Mouse (Mus musculus): ENCODE measurements around the gene Olfr671. TPM values are rescaled to one million over a fixed set of nuclear protein-coding genes. Genes with fewer than 3 reads are reported as not detected.
"Not testable (repeated sequence)": the region's sequence is repeated elsewhere in the genome, so short reads cannot be mapped to it uniquely, and the experiment has no call there.

Olfr671 gene
- not detected in 2 replicates for polyA plus RNA-seq (2015; fragmentation: Nextera tagmentation; extraction: Ambion mirVana)

GRCm38 (mm10) chr7:104979026-104979425 is at the start of gene Olfr671:
Gene Olfr671 (minus strand): TSS chr7:104979126.
- no peaks in the 10 kb centered on the region for H3K4me1 ChIP-seq (ENCODE audit: control insufficient read depth, insufficient read depth, low read length)
- H3K4me2 ChIP-seq (ENCODE audit: low read length), result no peak within 1 kb of the TSS
- H3K27ac ChIP-seq (ENCODE audit: low read length), result no peak within 1 kb of the TSS
- WGBS, result 73% methylated on average over 1 of the region's 1 CpGs
- H3K4me3 ChIP-seq (ENCODE audit: low read depth, low read length), result no peak within 1 kb of the TSS
- H3K9ac ChIP-seq (ENCODE audit: low read depth, low read length), result no peak within 1 kb of the TSS
- H3K36me3 ChIP-seq (ENCODE audit: control insufficient read depth, insufficient read depth, low read length), result no peaks in the 10 kb centered on the region
- no peak for ATAC-seq
- peaks cover 2% of the 10 kb centered on the region; the same call in 1 of the 2 replicates for H3K9me3 ChIP-seq (replicated peaks; ENCODE audit: control insufficient read depth, low read length, poor library complexity, severe bottlenecking)
- H3K27me3 ChIP-seq (ENCODE audit: control insufficient read depth, insufficient read depth, low read depth, low read length), result no peaks in the 10 kb centered on the region

DNA sequence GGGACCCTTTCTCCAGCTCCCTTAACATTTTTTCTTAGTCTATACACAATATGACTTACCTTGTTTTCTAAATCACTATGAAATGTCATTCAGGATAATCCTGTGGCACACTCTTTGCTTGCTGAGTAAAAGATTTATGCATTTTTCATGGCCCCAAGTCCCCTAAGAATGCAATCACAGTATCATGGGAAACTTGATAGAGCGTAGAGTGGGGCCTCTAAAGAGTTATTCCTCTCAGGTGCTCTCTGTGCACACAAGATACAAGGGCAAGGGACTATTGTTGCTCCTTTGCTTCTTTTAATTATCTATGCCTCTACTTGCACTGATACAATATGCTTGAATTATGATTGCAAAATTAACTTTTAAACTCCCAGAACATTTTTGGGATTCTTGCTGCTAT is 49.4 kb upstream of the Olfr671 start, which contains the start of gene Olfr675:
Gene Olfr675 (minus strand): TSS at position 101 of the 400 bp plus-strand sequence.
- Histone ChIP-seq H3K27me3 (ENCODE audit: control insufficient read depth, insufficient read depth, low read depth, low read length) (no peaks in the 10 kb centered on the region), H3K9me3 (replicated peaks; ENCODE audit: control insufficient read depth, low read length, poor library complexity, severe bottlenecking) (no peaks in the 10 kb centered on the region), H3K4me1 (ENCODE audit: control insufficient read depth, insufficient read depth, low read length) (no peaks in the 10 kb centered on the region), H3K9ac (ENCODE audit: low read depth, low read length) (no peak within 1 kb of the TSS), H3K4me3 (ENCODE audit: low read depth, low read length) (no peak within 1 kb of the TSS), H3K27ac (ENCODE audit: low read length) (no peak within 1 kb of the TSS), H3K36me3 (ENCODE audit: control insufficient read depth, insufficient read depth, low read length) (no peaks in the 10 kb centered on the region), H3K4me2 (ENCODE audit: low read length) (no peak within 1 kb of the TSS)
- 87% methylated on average over 1 of the region's 1 CpGs for WGBS
- ATAC-seq, result no peak

GRCm38 (mm10) chr7:105022530-105022929 is 43.6 kb upstream of the Olfr671 start:
- Histone ChIP-seq H3K27me3 (ENCODE audit: control insufficient read depth, insufficient read depth, low read depth, low read length) (no peaks in the 10 kb centered on the region), H3K4me2 (ENCODE audit: low read length) (no peak overlapping the region), H3K4me3 (ENCODE audit: low read depth, low read length) (no peak overlapping the region), H3K4me1 (ENCODE audit: control insufficient read depth, insufficient read depth, low read length) (no peaks in the 10 kb centered on the region), H3K9ac (ENCODE audit: low read depth, low read length) (no peak overlapping the region), H3K9me3 (replicated peaks; ENCODE audit: control insufficient read depth, low read length, poor library complexity, severe bottlenecking) (no peaks in the 10 kb centered on the region), H3K27ac (ENCODE audit: low read length) (no peak overlapping the region), H3K36me3 (ENCODE audit: control insufficient read depth, insufficient read depth, low read length) (no peaks in the 10 kb centered on the region)
- ATAC-seq, result no peak
- WGBS, result 79% methylated on average over 1 of the region's 1 CpGs

DNA sequence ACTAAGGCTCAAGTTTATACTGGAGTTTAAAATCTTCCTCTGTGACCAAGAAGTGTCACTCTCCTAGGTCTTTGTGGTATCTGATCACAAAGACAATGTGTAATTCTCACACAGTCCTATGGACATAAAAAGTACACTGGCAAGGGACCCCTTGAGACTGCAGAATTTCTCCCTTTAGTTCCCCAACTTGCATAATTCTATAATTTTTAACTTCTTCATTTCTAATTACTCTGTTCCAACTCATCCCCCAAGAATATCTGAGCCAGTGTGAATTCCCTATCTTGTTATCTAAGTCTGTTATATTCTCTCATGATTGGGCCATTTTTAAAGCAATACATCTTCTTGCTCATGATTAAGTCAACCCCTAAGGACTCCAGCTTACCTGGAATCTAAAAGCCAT is 23.0 kb upstream of the Olfr671 start, which contains the start of gene Olfr672:
Gene Olfr672 (minus strand): TSS at position 101 of the 400 bp plus-strand sequence.
- no peak within 1 kb of the TSS for H3K4me3 ChIP-seq (ENCODE audit: low read depth, low read length)
- no peak within 1 kb of the TSS for H3K9ac ChIP-seq (ENCODE audit: low read depth, low read length)
- no peak within 1 kb of the TSS for H3K4me2 ChIP-seq (ENCODE audit: low read length)
- no peaks in the 10 kb centered on the region for H3K27me3 ChIP-seq (ENCODE audit: control insufficient read depth, insufficient read depth, low read depth, low read length)
- no peaks in the 10 kb centered on the region for H3K36me3 ChIP-seq (ENCODE audit: control insufficient read depth, insufficient read depth, low read length)
- no peak for ATAC-seq
- H3K27ac ChIP-seq (ENCODE audit: low read length), result no peak within 1 kb of the TSS
- no peaks in the 10 kb centered on the region for H3K4me1 ChIP-seq (ENCODE audit: control insufficient read depth, insufficient read depth, low read length)
- no peaks in the 10 kb centered on the region for H3K9me3 ChIP-seq (replicated peaks; ENCODE audit: control insufficient read depth, low read length, poor library complexity, severe bottlenecking)

GRCm38 (mm10) chr7:104972507-104972906 is 6.4 kb downstream of the Olfr671 start:
- H3K4me1 ChIP-seq (ENCODE audit: control insufficient read depth, insufficient read depth, low read length); H3K4me2 ChIP-seq (ENCODE audit: low read length); H3K36me3 ChIP-seq (ENCODE audit: control insufficient read depth, insufficient read depth, low read length); H3K9ac ChIP-seq (ENCODE audit: low read depth, low read length); H3K9me3 ChIP-seq (replicated peaks; ENCODE audit: control insufficient read depth, low read length, poor library complexity, severe bottlenecking); H3K27me3 ChIP-seq (ENCODE audit: control insufficient read depth, insufficient read depth, low read depth, low read length); ATAC-seq; H3K4me3 ChIP-seq (ENCODE audit: low read depth, low read length); H3K27ac ChIP-seq (ENCODE audit: low read length): not testable (repeated sequence)
- 64% methylated on average over 2 of the region's 2 CpGs for WGBS

DNA sequence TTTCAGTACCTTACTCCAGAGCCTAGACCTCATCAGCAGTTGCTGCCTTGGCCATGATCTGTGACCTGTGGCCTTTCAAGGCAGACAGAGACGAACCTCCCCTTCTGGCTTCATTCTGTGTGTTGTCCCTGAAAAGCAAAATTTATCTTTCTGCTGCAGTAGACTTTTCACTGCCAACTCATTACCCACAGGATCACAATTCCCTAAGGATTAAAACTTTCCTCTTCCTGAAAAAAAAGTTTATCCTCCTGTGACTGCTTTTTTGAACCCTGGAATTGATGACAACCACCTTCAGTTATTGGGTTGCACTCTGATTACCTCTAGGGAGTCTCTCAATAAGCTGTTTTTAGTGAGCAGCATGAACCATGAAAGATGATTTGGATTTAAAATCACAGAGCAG is 16.4 kb downstream of the Olfr671 start, which contains the start of gene Olfr670:
Gene Olfr670 (minus strand): TSS at position 101 of the 400 bp plus-strand sequence.
- Histone ChIP-seq H3K4me1 (ENCODE audit: control insufficient read depth, insufficient read depth, low read length) (no peaks in the 10 kb centered on the region), H3K27ac (ENCODE audit: low read length) (no peak within 1 kb of the TSS), H3K4me3 (ENCODE audit: low read depth, low read length) (no peak within 1 kb of the TSS), H3K27me3 (ENCODE audit: control insufficient read depth, insufficient read depth, low read depth, low read length) (no peaks in the 10 kb centered on the region), H3K4me2 (ENCODE audit: low read length) (no peak within 1 kb of the TSS), H3K9ac (ENCODE audit: low read depth, low read length) (no peak within 1 kb of the TSS), H3K9me3 (replicated peaks; ENCODE audit: control insufficient read depth, low read length, poor library complexity, severe bottlenecking) (no peaks in the 10 kb centered on the region), H3K36me3 (ENCODE audit: control insufficient read depth, insufficient read depth, low read length) (no peaks in the 10 kb centered on the region)
- WGBS, result 64% methylated on average over 1 of the region's 1 CpGs
- no peak for ATAC-seq

DNA sequence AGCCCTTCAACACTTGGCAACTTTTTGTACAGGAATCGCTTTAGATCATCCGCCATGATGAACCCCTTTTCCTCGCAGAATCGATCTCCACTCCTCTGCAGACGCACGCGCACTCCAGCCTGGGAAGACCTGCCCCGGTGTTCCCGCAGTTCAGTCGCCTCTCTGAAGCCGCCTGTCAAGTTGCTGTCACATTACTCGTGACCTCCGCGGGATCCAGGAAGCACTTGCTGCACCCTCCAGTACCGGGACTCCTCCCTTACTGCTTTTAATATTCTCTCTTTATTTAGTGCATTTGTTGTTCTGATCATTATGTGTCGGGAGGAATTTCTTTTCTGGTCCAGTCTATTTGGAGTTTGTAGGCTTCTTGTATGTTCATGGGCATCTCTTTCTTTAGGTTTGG is 28.7 kb downstream of the Olfr671 start:
- ATAC-seq; H3K4me1 ChIP-seq (ENCODE audit: control insufficient read depth, insufficient read depth, low read length); H3K27me3 ChIP-seq (ENCODE audit: control insufficient read depth, insufficient read depth, low read depth, low read length); H3K27ac ChIP-seq (ENCODE audit: low read length); H3K36me3 ChIP-seq (ENCODE audit: control insufficient read depth, insufficient read depth, low read length); H3K9me3 ChIP-seq (replicated peaks; ENCODE audit: control insufficient read depth, low read length, poor library complexity, severe bottlenecking); H3K9ac ChIP-seq (ENCODE audit: low read depth, low read length); H3K4me2 ChIP-seq (ENCODE audit: low read length); H3K4me3 ChIP-seq (ENCODE audit: low read depth, low read length): not testable (repeated sequence)
- WGBS, result 94% methylated on average over 16 of the region's 16 CpGs

- no peak within 1 kb of the TSS for H3K4me3 ChIP-seq (ENCODE audit: low read depth, low read length)
- WGBS, result 93% methylated on average over 1 of the region's 1 CpGs
- H3K9ac ChIP-seq (ENCODE audit: low read depth, low read length), result no peak within 1 kb of the TSS
Measured at GRCm38 (mm10) chr7:104933940-104934339, 45.0 kb downstream of the Olfr671 start, which contains the start of gene Olfr669. Gene Olfr669 (plus strand): TSS chr7:104934240.

DNA sequence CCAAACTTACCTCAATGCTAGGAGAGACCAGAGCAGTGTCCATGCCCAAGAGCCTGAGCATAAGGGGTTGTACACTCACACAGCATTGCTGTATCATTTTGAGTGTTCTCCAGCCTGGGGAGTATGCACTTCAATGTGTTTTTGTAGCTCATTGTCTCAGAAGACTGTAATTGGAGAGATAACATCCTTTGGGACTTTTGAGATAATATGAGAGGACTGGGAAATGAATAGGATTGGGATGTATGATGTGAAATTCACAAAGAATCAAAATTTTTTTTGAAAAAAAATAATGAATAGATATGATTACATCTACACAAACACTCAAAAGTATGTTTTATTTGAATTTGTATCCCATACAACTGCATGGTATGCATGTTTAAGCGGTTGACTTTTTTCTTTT is 51.0 kb downstream of the Olfr671 start, which contains the start of gene Olfr668:
Gene Olfr668 (minus strand): TSS at position 101 of the 400 bp plus-strand sequence.
- no peaks in the 10 kb centered on the region for H3K27me3 ChIP-seq (ENCODE audit: control insufficient read depth, insufficient read depth, low read depth, low read length)
- no peak for ATAC-seq
- 86% methylated on average over 1 of the region's 1 CpGs for WGBS

More at GRCm38 (mm10) chr7:104933940-104934339, 45.0 kb downstream of the Olfr671 start, which contains the start of gene Olfr669:
- no peaks in the 10 kb centered on the region for H3K27me3 ChIP-seq (ENCODE audit: control insufficient read depth, insufficient read depth, low read depth, low read length)
- H3K4me1 ChIP-seq (ENCODE audit: control insufficient read depth, insufficient read depth, low read length), result no peaks in the 10 kb centered on the region
- H3K4me2 ChIP-seq (ENCODE audit: low read length), result no peak within 1 kb of the TSS
- no peak for ATAC-seq
- H3K36me3 ChIP-seq (ENCODE audit: control insufficient read depth, insufficient read depth, low read length), result no peaks in the 10 kb centered on the region
- no peaks in the 10 kb centered on the region for H3K9me3 ChIP-seq (replicated peaks; ENCODE audit: control insufficient read depth, low read length, poor library complexity, severe bottlenecking)
- no peak within 1 kb of the TSS for H3K27ac ChIP-seq (ENCODE audit: low read length)

More for the DNA sequence above, 51.0 kb downstream of the Olfr671 start, which contains the start of gene Olfr668:
- Histone ChIP-seq H3K36me3 (ENCODE audit: control insufficient read depth, insufficient read depth, low read length) (no peaks in the 10 kb centered on the region), H3K4me2 (ENCODE audit: low read length) (no peak within 1 kb of the TSS), H3K27ac (ENCODE audit: low read length) (no peak within 1 kb of the TSS), H3K4me1 (ENCODE audit: control insufficient read depth, insufficient read depth, low read length) (no peaks in the 10 kb centered on the region), H3K9ac (ENCODE audit: low read depth, low read length) (no peak within 1 kb of the TSS), H3K4me3 (ENCODE audit: low read depth, low read length) (no peak within 1 kb of the TSS), H3K9me3 (replicated peaks; ENCODE audit: control insufficient read depth, low read length, poor library complexity, severe bottlenecking) (no peaks in the 10 kb centered on the region)

Measured in midbrain, embryonic 16.5 days (tissue).